Mouse (Mus musculus) C2C12 (cell line): ENCODE results near the gene Rft1.

ENCODE experiments used
- CTCF ChIP-seq: IDR thresholded peaks from one replicate; pipeline ENCODE4 v1.5.1; 2011; ENCODE audit not compliant: control insufficient read depth, insufficient read depth, insufficient read length
- MYOD1 ChIP-seq: IDR thresholded peaks from one replicate; pipeline ENCODE4 v1.6.1; 2011; ENCODE audit warnings: low read depth; ENCODE audit not compliant: control insufficient read depth, insufficient read length
- USF1 ChIP-seq: IDR thresholded peaks from one replicate; pipeline ENCODE4 v1.6.1; 2011; ENCODE audit warnings: low read depth, mild to moderate bottlenecking, control low read depth, moderate library complexity

- TF ChIP-seq CTCF (no peak), MYOD1 (no peak), USF1 (no peak)
Observed at GRCm38 (mm10) chr14:30670161-30670560, 16.0 kb downstream of the Rft1 start.
